Mouse (Mus musculus): ENCODE measurements around the gene Krtap11-1.

The Krtap11-1 gene

GRCm38 (mm10) chr16:89571083-89571482 lies at the start of gene Krtap11-1:
Gene Krtap11-1 (minus strand): TSS chr16:89571183.
- no peak for DNase-seq (ENCODE audit: low read depth)

GRCm38 (mm10) chr16:89618190-89618589 lies 47.2 kb upstream of the Krtap11-1 start:
- no peak for DNase-seq (ENCODE audit: low read depth)

DNA sequence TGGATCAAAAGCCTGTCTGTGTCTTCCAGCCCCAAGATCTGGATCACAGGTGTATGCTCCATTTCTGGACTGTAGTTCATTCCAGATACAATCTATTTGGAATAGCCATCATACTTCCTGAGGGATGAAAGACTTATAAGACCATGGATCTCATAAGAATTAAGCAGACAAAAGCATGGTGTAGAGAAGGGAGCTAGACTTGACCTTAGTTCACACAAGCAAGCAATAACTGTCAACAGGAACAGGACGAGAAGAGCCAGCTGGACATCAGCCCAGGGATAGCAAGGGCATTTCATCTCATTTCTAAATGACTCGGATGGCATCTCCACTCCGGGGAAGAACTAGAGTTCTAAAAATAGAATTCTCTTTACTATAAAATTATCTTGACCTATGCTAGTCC lies 46.3 kb upstream of the Krtap11-1 start:
- DNase-seq (ENCODE audit: low read depth) = no peak

DNA sequence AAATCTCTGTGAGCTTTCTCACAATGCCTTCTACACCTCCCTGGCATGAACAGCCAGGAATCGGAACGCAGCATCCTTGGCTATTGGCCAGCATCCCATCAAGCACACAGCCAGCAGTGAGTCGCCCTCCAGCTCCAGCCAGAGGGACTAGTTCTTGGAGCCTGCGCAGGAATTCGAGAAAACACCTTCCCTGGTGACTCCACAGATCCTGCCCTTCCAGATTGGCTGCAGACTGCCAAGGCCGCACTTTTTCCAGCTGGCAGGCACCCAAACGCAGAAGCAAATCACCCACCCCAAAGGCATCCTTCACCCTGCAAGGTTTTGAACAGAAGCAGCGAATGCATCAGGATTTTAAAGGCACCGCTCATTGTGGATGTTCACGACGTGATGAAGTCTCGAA lies 42.7 kb upstream of the Krtap11-1 start:
- no peak for DNase-seq (ENCODE audit: low read depth)

DNA sequence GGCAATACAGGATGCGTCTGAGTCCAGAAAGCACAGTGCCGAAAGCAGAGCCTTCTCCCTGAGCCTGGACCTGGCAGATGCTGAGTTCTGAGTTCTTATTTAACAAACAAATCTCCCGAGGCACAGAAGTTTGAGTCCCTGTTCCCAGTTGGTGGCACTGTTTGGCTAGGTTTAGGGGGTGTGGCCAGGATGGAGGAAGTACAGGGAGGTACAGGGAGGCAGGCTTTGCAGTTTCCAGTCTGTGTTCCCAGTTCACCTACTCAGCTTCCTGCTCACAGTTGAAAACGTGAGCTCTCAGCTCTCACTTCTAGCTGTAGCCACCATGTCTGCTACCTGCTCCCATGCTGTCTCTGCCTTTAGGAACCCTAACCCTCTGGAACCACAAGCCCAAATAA lies 37.8 kb upstream of the Krtap11-1 start:
- no peak for DNase-seq (ENCODE audit: low read depth)

GRCm38 (mm10) chr16:89608161-89608790 lies 37.3 kb upstream of the Krtap11-1 start:
- DNase-seq (ENCODE audit: low read depth) = no peak

DNA sequence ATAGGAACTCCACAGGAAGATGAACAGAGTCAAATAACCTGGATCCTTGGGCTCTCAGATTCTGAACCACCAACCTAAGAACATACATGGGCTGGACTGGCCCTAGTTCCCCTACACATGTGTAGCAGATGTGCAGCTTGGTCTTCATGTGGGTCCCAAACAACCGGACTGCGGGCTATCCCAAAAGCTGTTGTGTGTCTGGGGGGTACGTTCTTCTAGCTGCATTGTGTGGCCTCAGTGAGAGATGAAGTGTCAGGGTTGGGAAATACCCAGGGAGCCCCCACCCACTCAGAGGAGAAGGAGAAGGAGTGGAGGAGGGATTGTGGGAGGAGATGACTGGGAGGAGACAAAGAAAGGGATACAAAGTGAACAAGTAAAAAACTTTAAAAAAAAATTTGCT lies 36.0 kb upstream of the Krtap11-1 start:
- DNase-seq (ENCODE audit: low read depth) = no peak

DNA sequence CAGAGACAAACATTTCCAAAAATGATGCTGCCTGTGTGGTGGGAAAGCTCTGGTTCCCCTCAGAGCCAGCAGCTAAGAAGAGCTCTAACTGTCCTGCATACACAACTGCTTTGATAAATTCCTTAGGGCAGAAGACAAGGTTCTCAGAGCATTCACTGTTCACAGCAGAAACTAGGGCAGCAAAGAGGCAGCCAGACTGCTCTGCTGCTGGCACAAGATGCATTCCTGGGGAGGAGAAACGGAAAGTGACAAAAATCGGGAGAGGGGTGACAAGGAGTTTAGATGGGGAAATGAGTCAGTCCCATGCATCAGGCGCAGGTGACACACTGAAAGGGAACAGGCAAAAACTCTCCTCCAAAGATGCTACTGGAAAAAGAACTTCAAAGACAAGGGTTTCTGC lies 16.2 kb upstream of the Krtap11-1 start:
- no peak for DNase-seq (ENCODE audit: low read depth)

- no peak for DNase-seq (ENCODE audit: low read depth)
Observed at GRCm38 (mm10) chr16:89585604-89586508, 14.9 kb upstream of the Krtap11-1 start.

- no peak for DNase-seq (ENCODE audit: low read depth)
Observed at GRCm38 (mm10) chr16:89581658-89582057, 10.7 kb upstream of the Krtap11-1 start.

DNA sequence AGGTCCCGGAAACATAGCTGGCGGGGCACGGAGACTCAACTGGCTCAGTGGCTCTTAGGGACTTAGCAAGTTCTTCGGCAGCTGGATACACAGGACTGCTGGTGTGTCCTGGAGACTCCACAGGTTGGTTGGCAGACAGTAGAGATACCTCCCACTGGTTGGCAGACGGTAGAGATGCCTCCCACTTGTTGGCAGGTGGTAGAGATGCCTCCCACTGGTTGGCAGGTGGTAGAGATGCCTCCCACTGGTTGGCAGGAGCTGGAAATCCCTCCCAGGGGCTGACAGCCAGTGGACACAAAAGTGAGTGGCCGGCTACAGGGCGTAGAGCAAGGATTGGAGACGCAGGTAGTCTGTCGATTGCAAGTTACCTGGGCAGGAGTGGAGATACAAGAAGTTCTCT lies 467 bp downstream of the Krtap11-1 start:
- no peak for DNase-seq (ENCODE audit: low read depth)

DNA sequence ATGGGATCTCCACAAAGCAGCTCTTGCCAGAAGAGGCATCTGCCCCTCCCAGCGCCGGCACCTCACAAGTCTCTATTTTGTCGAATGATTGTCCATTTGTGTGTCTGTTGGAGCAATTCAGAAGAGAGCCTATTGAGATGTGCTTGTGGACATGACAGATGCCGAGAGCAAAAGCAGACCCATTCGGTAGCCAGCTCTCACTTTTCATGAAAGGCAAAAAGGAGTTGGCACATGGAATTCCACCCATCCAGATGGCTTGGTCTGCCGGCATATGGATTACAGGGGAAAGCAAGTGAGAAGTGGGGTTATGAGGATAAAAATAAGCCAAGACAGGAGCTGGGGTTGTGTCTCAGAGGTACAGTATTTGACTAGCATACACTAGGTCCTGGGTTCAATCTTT lies 1.8 kb downstream of the Krtap11-1 start:
- no peak for DNase-seq (ENCODE audit: low read depth)

DNA sequence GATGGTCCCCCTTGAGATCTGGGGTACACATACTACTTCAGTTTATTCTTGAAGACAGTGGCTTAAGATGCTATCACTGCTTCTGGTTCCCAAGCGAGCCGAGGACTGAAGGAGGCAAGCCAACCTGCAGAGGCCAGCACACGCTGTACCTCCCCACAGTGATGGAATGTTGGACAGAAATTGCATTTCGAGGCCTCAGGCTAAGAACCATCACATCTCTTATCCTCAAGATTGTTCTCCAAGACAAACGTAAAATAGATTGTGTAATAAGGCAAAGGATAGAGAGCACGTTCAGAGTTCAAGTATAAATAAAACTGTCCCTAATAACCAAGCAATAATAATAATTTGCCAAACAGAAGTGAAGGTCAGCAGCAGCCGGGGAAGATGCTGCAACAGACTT lies 2.8 kb downstream of the Krtap11-1 start:
- DNase-seq (ENCODE audit: low read depth) = no peak

DNA sequence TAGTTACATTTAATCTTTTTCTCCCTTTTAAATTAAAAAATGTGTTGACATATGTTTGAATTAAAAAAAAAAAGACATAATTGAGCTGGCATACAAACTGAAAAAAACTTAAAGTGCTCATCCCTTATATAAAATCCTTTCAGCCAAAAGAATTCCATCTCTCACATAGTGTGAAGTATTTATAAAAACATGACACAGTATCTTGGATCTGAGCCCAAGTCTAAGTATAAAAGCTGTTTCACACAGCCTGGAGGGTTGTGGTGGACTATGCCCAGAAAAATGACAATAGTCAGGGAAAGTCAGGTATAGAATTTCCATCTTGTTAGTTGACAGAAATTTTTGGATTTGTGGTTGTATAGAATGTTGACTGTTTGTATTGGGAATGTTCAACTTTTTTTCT lies 20.7 kb downstream of the Krtap11-1 start:
- DNase-seq (ENCODE audit: low read depth) = no peak

- no peak for DNase-seq (ENCODE audit: low read depth)
Observed at GRCm38 (mm10) chr16:89538031-89538484, 32.9 kb downstream of the Krtap11-1 start.

GRCm38 (mm10) chr16:89537349-89537748 lies 33.6 kb downstream of the Krtap11-1 start:
- no peak for DNase-seq (ENCODE audit: low read depth)

- no peak for DNase-seq (ENCODE audit: low read depth)
Observed at GRCm38 (mm10) chr16:89530547-89530946, 40.4 kb downstream of the Krtap11-1 start.

GRCm38 (mm10) chr16:89529846-89530245 lies 41.1 kb downstream of the Krtap11-1 start:
- no peak for DNase-seq (ENCODE audit: low read depth)

DNA sequence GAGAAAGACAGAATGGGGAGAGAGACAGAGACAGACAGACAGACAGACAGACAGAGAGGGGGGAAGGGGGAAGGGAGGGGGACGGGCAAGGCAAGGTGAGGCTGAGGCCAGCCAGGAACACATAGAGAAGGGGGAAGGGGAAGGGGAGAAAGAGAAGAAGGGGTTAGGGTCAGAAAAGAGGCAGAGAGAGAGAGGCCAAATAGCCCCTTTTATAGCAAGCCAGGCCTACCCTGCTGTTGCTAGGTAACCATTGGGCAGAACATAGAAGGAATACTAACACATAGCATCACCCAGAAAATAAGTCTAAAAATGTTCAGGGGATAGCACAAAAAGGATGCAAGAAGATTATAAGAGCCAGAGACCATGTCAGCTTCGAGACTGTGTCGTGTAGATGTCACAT lies 42.6 kb downstream of the Krtap11-1 start:
- DNase-seq (ENCODE audit: low read depth) = no peak

- DNase-seq (ENCODE audit: low read depth) = no peak
Observed at GRCm38 (mm10) chr16:89520996-89521395, 50.0 kb downstream of the Krtap11-1 start.

DNA sequence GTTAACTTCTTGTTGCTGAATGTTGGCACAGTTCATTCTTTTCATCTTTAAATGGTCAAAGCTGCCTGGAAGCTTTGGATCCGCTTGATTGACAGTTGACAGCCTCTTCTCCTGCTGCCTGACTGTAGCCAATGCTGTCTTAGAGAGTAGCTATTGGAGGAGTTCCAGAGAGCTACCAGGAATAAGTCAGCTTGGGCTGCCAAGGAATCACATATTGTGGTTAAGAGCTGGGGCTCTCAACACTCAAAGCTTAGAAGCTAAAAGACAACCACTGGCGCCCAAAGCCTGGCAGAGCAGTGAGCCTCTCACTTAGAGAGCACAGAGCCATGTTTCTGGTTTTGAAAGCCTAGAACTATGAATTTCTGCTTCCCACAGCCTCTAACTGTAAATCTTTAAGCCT lies 50.4 kb downstream of the Krtap11-1 start:
- DNase-seq (ENCODE audit: low read depth) = no peak

Data from 416B (cell line).